Mouse (Mus musculus) limb, embryonic 14.5 days (tissue): ENCODE measurements at regions not wholly inside any gene's neighbourhood (a gene's known extent, or its start where the extent isn't known, plus 50 kb on each side); places are given as distances from the start of the nearest gene placed in this dataset.

Experiments used
- ATAC-seq: fragments of 200-750 bp; cut with Nextera tagmentation; 2 replicates; pipeline ENCODE4 v1.8.0; 2017; ENCODE audit warnings: low read depth, moderate number of reproducible peaks, moderate TSS enrichment; ENCODE audit not compliant: low FRiP score
- DNase-seq: peaks from one replicate; pipeline ENCODE4 v3.0.0-alpha.2; 2015; ENCODE audit warnings: low spot score
- H3K27ac ChIP-seq: fragments of 300-500 bp; sonication (generic); replicated peaks from 2 replicates; pipeline ENCODE4 v1.5.1; 2014; ENCODE audit warnings: low read depth, mild to moderate bottlenecking, low read length, moderate library complexity, mixed read lengths
- H3K27me3 ChIP-seq: fragments of 300-500 bp; sonication (generic); 2 replicates; pipeline ENCODE4 v1.6.1; 2014; ENCODE audit warnings: low read length, mixed read lengths; ENCODE audit not compliant: control insufficient read depth, insufficient read depth
- H3K36me3 ChIP-seq: fragments of 300-500 bp; sonication (generic); 2 replicates; pipeline ENCODE4 v1.6.1; 2014; ENCODE audit warnings: mild to moderate bottlenecking, low read length, moderate library complexity, mixed read lengths; ENCODE audit not compliant: control insufficient read depth, insufficient read depth
- H3K4me1 ChIP-seq: fragments of 300-500 bp; sonication (generic); 2 replicates; pipeline ENCODE4 v1.6.1; 2014; ENCODE audit warnings: antibody characterized with exemption, low read length, mixed read lengths; ENCODE audit not compliant: control insufficient read depth, insufficient read depth
- H3K4me2 ChIP-seq: fragments of 300-500 bp; sonication (generic); replicated peaks from 2 replicates; pipeline ENCODE4 v1.6.1; 2014; ENCODE audit warnings: low read depth, mild to moderate bottlenecking, low read length, moderate library complexity; ENCODE audit not compliant: severe bottlenecking
- H3K4me3 ChIP-seq: fragments of 300-500 bp; sonication (generic); replicated peaks from 2 replicates; pipeline ENCODE4 v1.5.1; 2014; ENCODE audit warnings: low read length
- H3K9ac ChIP-seq: fragments of 300-500 bp; sonication (generic); 2 replicates; pipeline ENCODE4 v1.6.1; 2014; ENCODE audit warnings: mild to moderate bottlenecking, low read depth, low read length, moderate library complexity; ENCODE audit not compliant: severe bottlenecking
- H3K9me3 ChIP-seq: fragments of 300-500 bp; sonication (generic); 2 replicates; pipeline ENCODE4 v1.6.1; 2016; ENCODE audit warnings: low read length; ENCODE audit not compliant: control insufficient read depth
- POLR2A ChIP-seq: fragments of 200-500 bp; IDR thresholded peaks from 2 replicates; pipeline ENCODE4 v1.8.0; 2012; ENCODE audit warnings: inconsistent platforms, mild to moderate bottlenecking, moderate library complexity, borderline replicate concordance; ENCODE audit not compliant: insufficient read depth, insufficient read length; ENCODE audit errors: extremely low read depth
- WGBS: fragments of 180-500 bp; shearing (Covaris S2); extraction: QIAGEN DNeasy Blood & Tissue Kit; methylation state at CpG from one replicate; pipeline ENCODE4 v1.1.7; 2014; 5-methylcytosine and 5-hydroxymethylcytosine counted together

DNA sequence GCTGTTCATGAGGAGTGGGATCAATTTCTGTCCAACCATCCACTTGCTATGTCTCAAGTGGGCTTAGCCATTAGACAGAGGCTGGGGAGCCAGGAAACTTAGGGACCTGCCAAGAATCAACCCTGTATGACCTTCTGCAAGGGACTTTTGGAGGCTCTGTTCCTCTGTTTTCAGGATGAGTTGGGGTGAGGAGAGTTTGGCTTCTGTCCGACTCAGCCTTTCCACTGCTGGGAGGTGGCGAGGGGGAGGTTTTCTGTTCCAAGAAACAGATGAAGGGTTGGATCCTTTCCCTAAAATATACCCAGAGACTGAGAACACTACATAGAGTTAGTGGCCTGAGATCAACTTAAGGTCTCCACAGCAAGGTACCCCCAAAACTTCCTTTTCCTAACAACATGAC, 97.1 kb upstream of the Cacna2d3 start:
- Histone ChIP-seq H3K27me3 (no peaks in the 10 kb centered on the region), H3K4me3 (no peak overlapping the region), H3K9ac (no peak overlapping the region), H3K27ac (no peak overlapping the region), H3K36me3 (no peaks in the 10 kb centered on the region), H3K4me1 (no peaks in the 10 kb centered on the region), H3K9me3 (no peaks in the 10 kb centered on the region), H3K4me2 (no peak overlapping the region)
- TF ChIP-seq POLR2A = no peak
- 96% methylated on average over 2 of the region's 2 CpGs for WGBS
- ATAC-seq (no peak), DNase-seq (no peak)

DNA sequence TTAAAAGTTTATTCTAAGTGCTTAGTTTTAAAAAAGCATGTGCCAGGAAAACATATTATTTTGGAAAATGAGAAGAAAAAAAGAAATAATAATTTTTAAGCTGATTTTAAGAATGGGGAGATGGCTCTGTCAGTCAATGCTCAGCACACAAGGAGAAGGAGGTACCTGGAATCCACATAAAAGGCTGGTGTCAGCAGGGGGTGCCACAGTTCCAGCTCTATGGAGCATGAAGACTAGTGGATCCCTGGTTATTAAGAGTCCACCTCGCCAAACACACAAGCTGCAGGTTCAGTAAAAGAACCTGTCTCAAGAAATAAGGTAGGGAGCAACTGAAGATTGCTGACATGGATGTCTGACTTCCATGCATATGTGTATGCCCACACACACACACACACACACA, 115.4 kb upstream of the Cacna2d3 start:
- WGBS = 70% methylated on average over 1 of the region's 1 CpGs
- H3K4me3 ChIP-seq = no peak overlapping the region
- no peaks in the 10 kb centered on the region for H3K9me3 ChIP-seq
- H3K4me2 ChIP-seq = no peak overlapping the region
- no peak for TF ChIP-seq POLR2A
- H3K9ac ChIP-seq = no peak overlapping the region
- DNase-seq (no peak), ATAC-seq (no peak)
- no peaks in the 10 kb centered on the region for H3K4me1 ChIP-seq
- no peaks in the 10 kb centered on the region for H3K36me3 ChIP-seq
- no peaks in the 10 kb centered on the region for H3K27me3 ChIP-seq
- no peak overlapping the region for H3K27ac ChIP-seq

GRCm38 (mm10) chr14:29839576-29839975, 117.9 kb upstream of the Cacna2d3 start:
- no peak overlapping the region for H3K4me2 ChIP-seq
- ATAC-seq = no peak
- H3K27me3 ChIP-seq = no peaks in the 10 kb centered on the region
- no peaks in the 10 kb centered on the region for H3K4me1 ChIP-seq
- DNase-seq = no peak
- H3K4me3 ChIP-seq = no peak overlapping the region
- 83% methylated on average over 3 of the region's 3 CpGs for WGBS
- H3K27ac ChIP-seq = no peak overlapping the region
- no peaks in the 10 kb centered on the region for H3K36me3 ChIP-seq
- TF ChIP-seq POLR2A = no peak
- no peak overlapping the region for H3K9ac ChIP-seq
- H3K9me3 ChIP-seq = no peaks in the 10 kb centered on the region

DNA sequence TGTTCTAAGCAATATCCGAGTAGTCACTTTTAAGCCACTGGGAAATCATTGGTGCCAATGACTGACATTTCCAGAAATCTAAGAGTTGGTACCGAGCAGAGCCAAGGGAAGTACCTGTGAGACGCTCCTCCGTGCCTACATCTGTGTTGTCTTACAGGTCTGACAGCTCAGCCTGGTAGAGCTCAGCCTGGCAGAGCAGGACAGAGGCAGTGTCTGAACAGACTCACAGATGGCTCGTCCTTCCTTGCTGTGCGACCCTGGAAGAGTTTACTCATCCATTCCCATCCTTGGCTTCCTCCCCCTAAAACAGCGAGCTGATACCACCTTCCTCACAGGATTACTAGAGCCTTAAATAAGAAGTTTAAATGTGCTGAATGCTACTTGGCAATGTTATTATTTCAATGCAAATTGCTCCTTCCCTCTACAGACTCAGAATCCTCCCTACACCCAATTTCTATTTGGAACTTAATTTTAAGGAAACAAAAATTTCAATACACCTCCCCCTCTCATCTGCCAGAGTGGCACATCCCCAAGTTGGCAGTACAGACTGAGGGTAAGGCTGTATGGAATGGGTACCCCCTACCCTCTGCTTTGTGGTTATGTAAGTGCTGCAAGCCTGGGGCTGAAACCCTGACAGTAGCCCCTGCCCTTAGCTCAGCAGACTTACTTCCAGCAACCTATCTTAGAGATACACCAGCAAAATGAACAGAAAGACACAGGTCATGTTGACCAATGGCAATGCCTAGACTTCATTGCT, 119.9 kb upstream of the Cacna2d3 start:
- H3K4me3 ChIP-seq = no peak overlapping the region
- ATAC-seq (no peak), DNase-seq (no peak)
- no peak overlapping the region for H3K4me2 ChIP-seq
- no peak overlapping the region for H3K27ac ChIP-seq
- H3K4me1 ChIP-seq = no peaks in the 10 kb centered on the region
- 87% methylated on average over 7 of the region's 7 CpGs for WGBS
- H3K27me3 ChIP-seq = no peaks in the 10 kb centered on the region
- no peak overlapping the region for H3K9ac ChIP-seq
- no peaks in the 10 kb centered on the region for H3K9me3 ChIP-seq
- H3K36me3 ChIP-seq = no peaks in the 10 kb centered on the region
- no peak for TF ChIP-seq POLR2A

GRCm38 (mm10) chr14:29847661-29848060, 120.4 kb upstream of the Selenok start:
- H3K9ac ChIP-seq = no peak overlapping the region
- ATAC-seq (no peak), DNase-seq (no peak)
- no peak overlapping the region for H3K27ac ChIP-seq
- no peak overlapping the region for H3K4me3 ChIP-seq
- 89% methylated on average over 7 of the region's 7 CpGs for WGBS
- H3K4me2 ChIP-seq = no peak overlapping the region
- H3K27me3 ChIP-seq = no peaks in the 10 kb centered on the region
- H3K36me3 ChIP-seq = no peaks in the 10 kb centered on the region
- TF ChIP-seq POLR2A = no peak
- H3K9me3 ChIP-seq = no peaks in the 10 kb centered on the region
- no peaks in the 10 kb centered on the region for H3K4me1 ChIP-seq
